Mouse (Mus musculus) small intestine, adult 2 months (tissue): ENCODE data around the gene Fam169a.

Source experiments
- CTCF ChIP-seq: fragments of 200-500 bp; IDR thresholded peaks from 2 replicates; pipeline ENCODE4 v1.5.1; 2012; ENCODE audit warnings: low read depth, mild to moderate bottlenecking, control low read depth, inconsistent platforms, low read length, moderate library complexity, mixed read lengths; ENCODE audit not compliant: insufficient replicate concordance, insufficient read length; ENCODE audit errors: extremely low read depth
- POLR2A ChIP-seq: fragments of 200-500 bp; IDR thresholded peaks from 2 replicates; pipeline ENCODE4 v1.6.1; 2012; ENCODE audit warnings: low read depth, mild to moderate bottlenecking, control low read depth, inconsistent platforms, low read length, moderate library complexity

DNA sequence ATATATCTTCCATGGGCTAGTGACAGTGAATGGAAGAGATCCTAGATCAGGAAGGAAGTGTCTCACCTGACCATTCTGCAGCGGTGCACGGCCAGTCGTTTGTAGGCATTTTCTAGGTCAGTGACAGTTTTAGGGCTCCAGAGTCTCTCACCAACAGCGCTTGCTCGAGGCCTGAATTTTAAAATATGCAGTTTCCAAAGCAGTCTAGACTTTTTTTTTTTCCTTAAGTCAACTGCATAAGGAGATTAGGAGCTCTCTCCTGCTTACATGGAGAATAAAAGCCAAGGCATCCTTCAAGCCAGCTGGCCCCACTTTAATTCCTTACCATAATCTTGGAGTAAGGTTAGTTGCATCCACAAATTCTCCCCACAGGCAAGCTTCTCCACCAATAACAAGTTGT, 109.6 kb downstream of the Fam169a start:
- TF ChIP-seq POLR2A (no peak), CTCF (no peak)
